Mouse (Mus musculus) thymus, postnatal 36 days (tissue): Measurements from ENCODE around the gene Dtd1.

Experiments
- DNase-seq, 2 experiments: peaks; one replicate each; pipeline ENCODE4 v3.0.0; 2022; ENCODE audit warnings: mixed read lengths in 2 of 2

The Dtd1 gene

GRCm38 (mm10) chr2:144641991-144642390 lies 42.3 kb downstream of the Dtd1 start:
- DNase-seq, result no peak

GRCm38 (mm10) chr2:144646360-144646759 lies 46.7 kb downstream of the Dtd1 start:
- DNase-seq, result no peak

DNA sequence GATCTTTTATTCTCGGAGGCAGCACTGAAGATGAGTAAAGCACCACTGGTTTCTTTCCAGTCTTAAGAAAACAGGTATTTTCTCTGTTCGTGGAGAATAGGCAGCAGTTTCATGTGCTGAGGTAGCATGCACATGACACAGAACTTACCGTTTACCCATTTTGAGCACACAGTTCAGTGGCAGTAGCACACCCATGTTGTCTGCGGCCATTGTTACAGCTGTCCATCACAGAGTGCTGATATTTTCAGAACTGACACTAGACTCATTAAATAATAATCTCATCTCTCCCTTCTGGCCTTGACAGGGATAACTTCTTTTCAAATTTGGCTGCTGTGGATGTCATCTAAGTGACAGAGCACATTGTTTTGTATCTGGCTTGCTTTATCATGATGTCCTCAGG lies 47.5 kb downstream of the Dtd1 start:
- no peak for DNase-seq

DNA sequence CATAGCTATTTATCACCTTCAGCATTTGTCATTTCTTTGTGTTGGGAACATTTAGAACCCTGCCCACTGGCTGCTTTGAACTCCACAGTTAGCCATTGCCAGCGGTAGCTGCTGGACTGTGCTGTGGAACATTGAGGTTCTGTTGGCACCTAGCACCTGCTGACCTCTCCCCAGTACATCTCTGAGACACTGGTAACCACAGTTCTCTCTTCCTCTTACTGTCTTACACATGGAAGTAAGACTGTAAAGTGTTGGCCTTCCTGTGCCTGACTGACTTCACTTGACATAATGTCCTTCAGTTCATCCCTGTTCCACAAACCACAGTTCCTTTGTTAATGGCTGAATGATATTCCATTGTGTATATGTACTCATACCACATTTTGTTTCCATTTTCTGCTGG lies 50.3 kb downstream of the Dtd1 start:
- no peak for DNase-seq

DNA sequence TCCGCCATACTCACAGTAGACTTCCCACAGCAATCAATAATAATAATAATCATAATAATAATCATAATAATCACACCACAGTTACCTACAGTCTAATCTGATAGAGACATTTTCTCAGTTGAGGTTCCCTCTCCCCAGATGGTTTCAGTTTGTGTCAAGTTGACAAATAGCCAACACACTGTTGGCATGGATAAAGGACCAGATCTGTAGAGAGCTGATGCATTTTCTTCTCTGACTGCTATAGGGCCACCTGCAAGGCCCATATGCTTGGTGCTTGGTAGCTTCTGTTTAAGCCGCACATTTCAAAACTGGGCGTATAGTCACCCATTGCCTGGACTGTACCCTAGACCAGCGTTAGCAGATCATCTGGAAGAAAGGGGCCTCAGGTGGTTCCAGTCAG lies 53.1 kb downstream of the Dtd1 start:
- DNase-seq, result no peak

GRCm38 (mm10) chr2:144655307-144655706 lies 55.6 kb downstream of the Dtd1 start:
- no peak for DNase-seq

DNA sequence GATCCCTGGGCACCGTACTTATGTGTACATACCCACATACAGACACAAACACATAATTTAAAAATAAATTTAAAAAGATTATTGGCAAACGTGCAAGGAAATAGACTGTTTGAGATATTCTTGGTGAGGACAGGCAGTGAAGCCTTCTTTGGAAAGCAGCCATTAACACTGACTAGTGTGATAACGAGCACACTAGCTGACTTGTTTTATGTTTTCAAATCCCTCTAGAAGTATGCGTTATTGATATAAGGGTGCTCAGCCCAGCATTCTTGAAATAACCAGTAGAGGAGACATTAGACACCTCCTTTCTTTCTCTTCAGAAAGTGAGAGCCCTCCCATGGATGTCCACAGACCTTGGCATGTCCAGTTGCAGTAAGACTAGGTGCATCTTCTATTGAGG lies 68.8 kb downstream of the Dtd1 start:
- DNase-seq, result no peak

DNA sequence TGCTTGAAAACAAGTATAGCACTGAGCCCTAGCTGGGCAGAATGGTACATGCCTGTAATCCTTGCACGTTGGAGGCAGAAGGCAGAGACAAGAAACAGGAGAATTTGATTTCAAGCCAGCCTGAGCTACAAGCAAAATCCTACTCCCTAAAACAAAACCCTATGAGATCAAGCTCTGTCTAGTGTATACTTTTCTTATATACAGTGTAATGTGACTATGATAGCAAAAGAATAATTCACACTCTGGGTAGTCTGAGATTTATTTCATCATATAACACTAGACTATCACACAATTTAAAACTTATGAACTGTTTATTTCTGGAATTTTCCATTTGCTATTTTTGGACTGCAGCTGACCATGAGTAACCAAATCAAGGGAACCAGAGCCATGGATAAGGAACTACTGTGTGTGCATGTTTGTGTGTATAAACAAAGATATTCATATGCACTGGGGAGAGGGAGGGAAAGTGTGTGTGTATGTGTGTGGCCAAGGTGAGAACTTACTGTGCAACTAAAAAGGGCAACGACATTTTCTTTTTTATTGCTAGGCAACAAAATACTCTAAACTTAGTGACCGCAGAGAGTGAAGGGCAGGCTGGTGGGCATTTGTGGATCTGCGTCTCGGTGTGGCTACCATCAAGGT lies 70.7 kb downstream of the Dtd1 start:
- no peak for DNase-seq

- no peak for DNase-seq
These were observed 72.7 kb downstream of the Dtd1 start for GRCm38 (mm10) chr2:144672397-144672796.

- DNase-seq, result no peak
These were observed 77.0 kb downstream of the Dtd1 start for GRCm38 (mm10) chr2:144676546-144677228.

DNA sequence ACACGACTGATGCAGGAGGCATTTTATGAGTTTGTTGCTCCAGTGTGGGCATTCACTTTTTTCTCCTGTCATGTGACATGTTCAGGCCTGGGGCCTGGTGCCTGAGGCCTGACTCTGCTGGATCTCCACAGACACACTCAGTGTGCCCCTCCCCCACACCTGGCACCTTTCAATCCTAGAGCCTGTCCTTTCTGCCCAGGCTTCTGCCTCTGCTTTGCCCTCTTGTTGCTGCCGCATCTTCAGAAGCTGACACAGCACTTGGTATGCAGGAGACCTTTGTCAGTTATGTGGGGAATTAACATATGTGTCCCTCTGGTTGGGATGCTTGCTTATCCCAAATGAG lies 77.5 kb downstream of the Dtd1 start:
- no peak for DNase-seq

- no peak for DNase-seq
These were observed 79.1 kb downstream of the Dtd1 start for GRCm38 (mm10) chr2:144678779-144679178.

DNA sequence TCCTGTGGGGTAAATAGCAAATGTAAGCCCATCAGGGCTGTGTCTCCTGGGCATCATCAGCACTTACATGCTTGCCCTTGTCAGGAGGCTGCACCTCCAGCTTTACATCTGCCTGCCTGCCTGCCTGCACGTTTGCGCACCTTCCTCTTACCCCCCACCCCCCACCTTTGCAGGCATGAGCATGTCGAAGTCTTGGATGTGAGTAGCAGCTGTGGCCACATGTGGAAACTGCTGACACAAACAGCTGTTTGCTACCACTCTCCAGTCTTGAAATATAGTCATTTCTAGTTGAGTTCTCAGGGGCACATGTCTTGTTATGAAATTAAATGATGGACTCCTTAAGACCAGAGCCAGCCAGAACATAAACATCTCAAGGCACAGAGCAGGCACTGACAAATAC lies 79.7 kb downstream of the Dtd1 start:
- DNase-seq, result no peak

DNA sequence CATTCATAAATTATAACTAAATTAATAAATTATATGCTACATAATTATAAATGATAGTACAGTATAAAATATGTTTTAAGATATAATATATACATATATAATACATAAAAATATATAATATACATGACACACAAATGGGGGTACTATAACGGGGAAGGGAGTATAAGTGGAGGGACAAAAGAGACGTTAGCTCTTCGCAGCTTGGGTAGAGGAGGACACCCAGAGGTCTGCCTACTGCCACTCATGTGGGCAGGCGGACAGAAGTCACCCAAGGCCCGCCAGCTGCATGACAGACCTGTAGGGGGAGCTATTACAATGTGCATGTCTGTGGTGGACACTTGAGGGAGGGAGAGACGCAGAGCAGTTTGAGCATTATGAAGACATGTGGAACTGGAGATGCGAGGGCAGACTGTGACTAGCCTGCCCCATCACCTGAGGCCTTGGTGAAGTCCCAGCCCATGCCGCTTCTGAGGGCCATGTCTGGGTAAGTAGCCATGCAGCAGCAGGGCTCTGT lies 92.6 kb downstream of the Dtd1 start:
- no peak for DNase-seq

- no peak for DNase-seq
These were observed 93.1 kb downstream of the Dtd1 start for GRCm38 (mm10) chr2:144692777-144693176.

- DNase-seq, result no peak
These were observed 95.2 kb downstream of the Dtd1 start for GRCm38 (mm10) chr2:144694923-144695322.

- DNase-seq, result no peak
These were observed 98.3 kb downstream of the Dtd1 start for GRCm38 (mm10) chr2:144698046-144698445.

GRCm38 (mm10) chr2:144700608-144701007 lies 100.9 kb downstream of the Dtd1 start:
- no peak for DNase-seq

DNA sequence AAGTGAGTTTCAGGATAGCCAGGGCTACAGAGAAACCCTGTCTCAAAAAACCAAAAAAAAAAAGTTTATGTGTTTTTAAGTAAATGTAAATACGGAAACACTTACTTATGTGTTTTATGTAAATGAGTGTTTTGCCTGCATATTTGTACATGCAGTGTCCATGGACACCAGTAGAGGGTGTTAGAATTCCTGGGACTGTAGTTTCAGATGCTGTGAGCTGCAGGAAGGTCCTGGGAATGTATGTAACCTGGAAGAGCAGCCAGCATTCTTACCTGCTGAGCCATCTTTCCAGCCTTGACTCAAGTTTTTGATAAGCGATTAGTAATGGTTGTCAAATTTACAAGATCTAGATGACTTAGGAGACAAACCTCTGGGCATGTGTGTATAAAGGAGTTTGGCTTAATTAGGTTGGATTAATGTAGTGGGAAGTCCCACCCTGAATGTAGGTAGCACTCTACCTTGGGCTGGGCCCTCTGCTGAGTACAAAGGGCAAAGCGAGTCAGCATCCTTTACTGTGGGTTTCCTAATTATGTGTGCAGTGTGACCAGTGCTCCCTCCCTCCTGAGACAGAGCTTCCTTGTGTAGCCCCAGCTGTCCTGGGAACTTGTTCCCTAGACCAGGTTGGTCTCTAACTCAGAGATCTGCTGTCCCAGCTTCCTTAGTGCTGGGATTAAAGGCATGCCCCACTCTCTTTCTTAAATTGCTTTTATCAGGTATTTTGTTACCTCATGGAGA lies 101.9 kb downstream of the Dtd1 start:
- DNase-seq, result no peak

DNA sequence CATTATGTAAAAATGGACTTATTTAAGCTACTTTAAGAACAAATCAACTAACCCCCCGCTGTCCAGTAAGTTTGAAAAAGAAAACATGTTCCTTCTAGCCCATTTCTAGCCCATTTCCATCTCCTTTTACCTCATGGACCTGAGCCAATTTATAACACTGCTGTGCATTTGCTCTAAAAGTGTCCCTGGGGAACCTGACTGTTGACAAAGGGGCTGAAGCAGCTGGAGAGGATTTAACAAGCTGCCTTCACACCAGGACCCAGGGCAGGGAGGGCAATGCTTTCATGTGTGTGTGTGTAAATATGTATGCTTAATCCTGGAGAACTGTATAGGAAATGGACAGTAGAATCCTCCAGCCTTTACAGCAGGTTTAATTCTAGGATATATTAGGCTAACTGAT lies 109.6 kb downstream of the Dtd1 start:
- no peak for DNase-seq

- no peak for DNase-seq
These were observed 110.0 kb downstream of the Dtd1 start for GRCm38 (mm10) chr2:144709704-144710103.

- no peak for DNase-seq
These were observed 114.9 kb downstream of the Dtd1 start for GRCm38 (mm10) chr2:144714596-144714995.

GRCm38 (mm10) chr2:144715211-144715768 lies 115.6 kb downstream of the Dtd1 start:
- DNase-seq, result no peak

GRCm38 (mm10) chr2:144716248-144716647 lies 116.6 kb downstream of the Dtd1 start:
- DNase-seq, result no peak
